Mouse (Mus musculus) 3134 (cell line): ENCODE measurements around the gene Agbl4.
A peak's percentile ranks its signal among the peaks of the same experiment; 100 is the strongest.

Source experiments
- DNase-seq: peaks from one replicate; pipeline ENCODE4 v3.0.0-alpha.2; 2011; ENCODE audit warnings: low spot score; ENCODE audit not compliant: insufficient read length; ENCODE audit errors: extremely low read depth

Agbl4 gene

DNA sequence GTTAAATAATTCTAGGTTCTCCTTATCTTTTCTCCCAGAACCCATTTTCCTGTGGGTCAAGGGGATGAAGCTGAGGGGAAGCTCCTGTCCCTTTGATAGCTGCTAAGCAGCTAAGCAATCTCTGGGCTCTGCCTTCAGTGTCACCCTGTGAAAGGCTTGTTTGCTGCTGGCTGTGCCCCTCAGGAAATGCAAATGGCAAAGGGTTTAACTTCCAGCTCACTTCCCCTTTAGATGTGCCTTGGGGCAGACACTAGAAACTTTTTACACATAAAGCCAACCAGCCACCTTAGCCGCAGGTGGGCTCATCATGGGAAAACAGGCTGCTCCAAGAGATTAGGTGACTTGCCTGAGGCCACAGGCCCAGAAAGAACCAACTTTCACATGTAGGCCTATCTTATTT lies 1044.2 kb downstream of the Agbl4 start:
- no peak for DNase-seq

DNA sequence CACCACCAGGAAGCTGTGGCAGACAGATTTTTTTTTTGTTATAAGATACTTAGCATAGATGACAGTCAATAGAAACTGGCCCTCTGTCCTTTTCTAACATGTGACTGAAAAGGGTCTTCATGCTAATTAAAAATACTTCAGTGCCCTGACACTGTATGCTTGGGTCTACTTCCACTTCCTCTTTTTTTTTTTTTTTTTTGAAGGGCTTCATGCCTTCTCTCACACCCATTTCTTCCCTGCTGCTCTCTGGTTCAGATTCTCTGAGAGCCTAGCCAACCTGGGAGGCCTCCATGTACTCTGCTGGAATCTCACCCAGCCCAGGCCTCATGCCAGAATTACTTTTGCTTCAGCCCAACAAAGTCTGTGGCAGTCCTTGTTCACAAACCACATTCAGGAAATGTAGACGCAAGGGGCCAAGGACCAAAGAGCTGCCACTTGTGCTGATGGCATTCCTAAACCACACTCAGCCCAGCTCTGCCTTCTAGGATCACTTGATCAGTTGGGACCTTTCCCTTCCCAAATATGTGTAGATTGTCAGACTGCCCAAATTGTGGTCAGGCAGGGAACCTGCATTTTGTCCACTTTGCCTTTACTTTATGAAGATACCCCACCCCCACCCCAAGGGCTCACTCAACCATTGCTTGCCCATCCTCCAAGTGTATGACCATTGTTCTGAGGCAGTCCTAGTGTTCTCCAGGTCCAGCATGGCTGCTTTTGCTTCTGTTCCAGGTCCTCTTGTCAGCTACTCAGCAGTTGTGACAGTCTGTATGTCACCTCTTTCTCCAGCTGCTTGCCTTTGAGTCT lies 1045.2 kb downstream of the Agbl4 start:
- peak; percentile 35 for DNase-seq

DNA sequence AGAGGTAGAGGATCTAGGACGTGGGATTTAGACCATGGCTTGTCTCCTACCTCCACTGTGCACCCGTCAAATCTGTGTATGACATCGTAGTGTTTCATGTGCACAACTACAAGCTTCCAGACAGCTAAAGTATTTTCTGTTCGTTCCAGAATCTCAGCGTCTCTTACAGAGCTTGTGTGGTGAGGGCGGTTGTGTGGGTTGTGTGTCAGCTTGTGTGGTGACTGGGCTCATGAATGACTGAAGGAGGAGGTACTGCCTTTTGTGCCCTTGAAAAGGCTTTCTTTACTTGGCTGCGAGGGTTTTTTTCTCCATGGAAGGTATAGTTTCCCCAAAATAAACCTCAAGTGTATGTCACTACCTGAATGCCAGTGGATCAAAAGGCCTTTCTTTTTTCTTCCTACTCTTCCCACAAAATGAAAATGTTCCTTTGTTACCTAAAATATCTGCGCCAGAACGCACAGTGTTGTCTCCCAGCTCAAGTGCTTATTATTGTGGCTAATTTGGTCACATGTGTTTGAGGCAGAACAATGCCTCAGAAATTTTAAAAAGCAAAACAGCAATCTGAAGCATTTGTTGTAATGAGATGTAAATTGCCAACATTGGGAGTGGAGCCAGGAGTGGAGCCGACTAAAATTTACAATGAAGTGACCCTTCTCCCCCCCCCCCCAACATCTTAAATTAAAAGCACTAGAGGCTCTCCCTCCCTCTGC lies 1046.6 kb downstream of the Agbl4 start:
- DNase-seq = no peak

DNA sequence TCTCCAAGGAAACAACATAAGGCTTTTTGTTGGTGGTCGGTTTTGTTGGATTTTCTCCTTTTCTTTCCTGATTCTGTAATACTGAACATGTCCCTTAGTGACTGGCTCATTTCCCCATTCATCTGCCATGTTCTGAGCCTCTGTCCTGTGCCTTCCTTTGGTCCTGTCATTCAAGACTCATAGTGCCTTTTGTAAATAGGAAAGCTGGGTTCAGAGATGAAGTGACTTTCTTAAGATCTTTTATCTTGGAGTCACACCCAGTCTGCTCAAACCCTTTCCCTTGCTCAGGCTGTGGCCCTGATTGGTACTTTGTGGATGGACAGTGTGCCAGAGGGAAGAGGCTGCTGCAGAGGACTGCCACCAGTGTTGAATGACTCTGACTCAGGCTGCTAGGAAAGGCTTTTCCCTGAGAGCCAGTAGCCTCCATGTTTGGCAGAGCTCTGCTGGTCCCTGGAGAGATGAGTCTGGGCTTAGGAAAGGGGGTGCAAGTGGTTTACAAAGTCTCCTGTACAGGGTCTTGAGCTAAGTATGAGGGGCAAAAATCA lies 1047.2 kb downstream of the Agbl4 start:
- DNase-seq = no peak

DNA sequence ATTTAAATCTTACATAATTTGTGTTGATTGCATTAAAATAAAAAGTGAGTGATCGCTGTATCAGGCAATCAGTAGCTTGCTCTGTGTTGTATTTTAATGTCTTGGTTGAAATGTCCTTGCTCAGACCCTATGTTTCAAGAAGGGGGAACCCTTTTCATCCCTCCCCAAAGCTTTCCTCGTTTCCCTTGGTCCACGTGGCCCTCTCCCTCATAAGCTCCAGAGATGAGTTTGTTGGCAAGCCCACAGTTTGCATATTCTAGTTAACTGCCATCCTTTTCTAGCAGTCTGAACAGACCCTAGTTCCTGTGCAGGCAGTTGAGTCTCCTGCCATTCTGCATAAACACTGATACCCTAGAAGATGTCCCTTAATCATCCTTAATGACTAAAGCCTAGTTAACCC lies 1050.5 kb downstream of the Agbl4 start:
- no peak for DNase-seq

DNA sequence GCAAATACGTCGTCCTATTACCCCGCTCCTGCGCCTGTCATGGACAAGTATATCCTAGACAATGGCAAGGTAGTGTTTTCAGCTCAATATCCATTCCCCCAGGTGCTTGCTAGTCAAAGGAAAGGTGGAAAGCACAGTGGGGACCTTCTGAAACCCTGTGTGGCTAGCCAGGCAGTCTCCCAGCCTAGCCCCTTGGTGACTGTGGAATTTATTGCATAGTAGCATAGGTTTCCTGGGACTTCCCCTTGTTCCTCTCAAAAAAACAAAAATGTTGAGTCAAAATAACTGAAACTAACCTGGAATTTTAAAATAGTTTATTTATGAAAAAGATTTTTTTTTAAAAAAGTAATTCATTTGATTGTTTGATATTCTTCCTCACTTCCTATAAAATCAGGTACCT lies 1051.1 kb downstream of the Agbl4 start:
- DNase-seq = no peak

DNA sequence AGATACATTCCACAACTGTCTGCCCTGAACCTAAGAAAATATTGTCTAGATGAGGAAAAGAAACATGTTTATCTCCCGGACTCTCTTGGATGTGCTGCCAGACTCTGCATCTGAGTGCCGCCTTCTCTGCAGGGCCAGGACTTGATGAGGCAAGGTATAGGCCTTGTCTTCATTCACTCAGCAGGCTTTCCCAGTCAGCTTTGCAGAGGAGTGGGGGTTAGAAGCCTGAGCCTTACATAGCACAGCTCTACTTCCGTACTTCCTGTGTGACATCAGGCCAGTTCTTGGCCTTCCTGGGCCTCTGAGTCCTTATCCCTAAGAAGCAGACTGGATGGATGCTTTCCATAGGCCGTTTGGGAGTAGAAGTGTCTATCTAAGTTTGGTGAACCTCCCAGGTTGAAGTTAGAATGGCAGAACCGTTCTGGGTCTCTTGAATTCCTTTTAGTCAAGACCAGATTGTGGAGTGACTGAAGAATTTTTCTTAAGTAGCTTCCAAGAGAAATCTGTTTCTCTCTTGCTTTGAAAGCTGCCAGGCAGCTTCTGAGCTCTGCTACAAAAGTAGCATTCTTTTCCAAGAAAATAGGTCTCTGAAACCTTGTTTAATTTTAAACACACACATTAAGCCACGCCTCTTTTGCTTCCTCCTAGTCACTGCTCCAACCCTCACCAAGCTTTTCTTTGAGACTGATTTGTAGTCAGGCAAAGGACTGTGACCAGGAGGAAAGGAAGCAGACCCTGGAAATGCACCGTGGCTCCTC lies 1052.2 kb downstream of the Agbl4 start:
- no peak for DNase-seq

DNA sequence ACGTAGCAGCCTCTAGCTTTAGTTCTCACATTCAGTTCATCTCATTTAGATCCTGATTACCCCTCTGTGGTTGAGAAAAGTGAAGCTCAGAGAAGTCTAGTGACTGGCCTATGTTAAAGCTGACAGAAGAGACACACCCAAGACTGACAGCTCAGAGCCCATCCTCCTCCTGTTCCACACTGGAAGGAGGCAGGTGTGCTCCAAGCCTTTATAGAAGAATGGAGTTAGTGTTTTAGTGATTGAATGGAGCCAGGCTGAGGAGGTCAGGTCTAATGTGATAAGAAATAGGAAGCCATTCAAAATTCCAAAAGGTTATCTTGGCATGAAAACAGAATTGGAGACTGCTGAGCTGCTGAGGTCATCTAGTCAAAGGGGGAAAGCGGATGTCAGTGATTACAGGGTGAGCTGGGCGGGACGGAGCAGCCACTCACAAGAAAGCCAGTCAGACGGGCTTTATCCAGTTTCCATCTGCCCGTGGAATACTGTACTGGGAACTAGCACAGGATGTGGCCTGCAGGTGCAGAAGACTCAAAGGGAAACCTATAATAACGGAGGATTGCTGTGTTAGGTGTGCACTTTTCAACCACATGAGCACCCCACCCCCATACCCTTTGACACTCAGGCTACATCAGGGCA lies 1053.9 kb downstream of the Agbl4 start:
- DNase-seq = no peak

DNA sequence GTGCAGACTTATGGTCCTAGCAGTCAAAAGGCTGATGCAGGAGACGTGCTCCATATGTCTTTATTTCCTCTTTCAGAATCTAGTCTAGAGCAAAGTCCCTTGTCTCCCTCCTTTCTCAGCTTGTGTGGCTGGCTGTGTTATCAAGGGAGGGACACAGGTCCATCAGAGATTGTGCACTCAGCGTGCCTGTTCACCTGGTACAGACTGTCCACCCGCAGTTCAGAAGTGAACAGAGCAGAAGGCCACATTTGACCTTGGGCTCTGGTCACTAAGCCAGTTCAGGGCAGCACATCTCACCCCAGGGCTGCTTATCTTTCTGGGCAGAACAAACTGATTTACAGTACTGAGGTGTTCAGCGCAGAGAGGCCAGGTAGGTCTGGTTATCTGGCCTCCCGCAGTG lies 1054.7 kb downstream of the Agbl4 start:
- DNase-seq = no peak

DNA sequence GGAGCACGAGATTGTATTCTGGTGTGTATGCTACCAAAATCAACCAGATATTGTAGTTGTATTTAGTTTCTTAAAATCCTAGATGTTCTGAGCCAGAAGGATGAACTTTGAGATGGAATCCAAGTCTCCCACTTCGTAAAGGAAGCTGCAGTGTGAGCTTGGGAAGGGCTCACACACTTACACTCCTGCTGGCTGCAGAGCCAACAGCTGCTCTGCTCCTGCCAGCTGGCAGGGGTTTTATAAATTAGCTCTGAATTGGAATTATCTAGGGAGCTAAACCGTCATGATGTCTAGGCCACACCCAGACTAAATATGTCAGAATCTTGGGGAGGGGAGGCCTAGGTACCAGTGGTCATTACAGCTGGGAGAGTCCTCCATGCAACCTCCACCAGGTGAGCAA lies 1055.8 kb downstream of the Agbl4 start:
- no peak for DNase-seq

DNA sequence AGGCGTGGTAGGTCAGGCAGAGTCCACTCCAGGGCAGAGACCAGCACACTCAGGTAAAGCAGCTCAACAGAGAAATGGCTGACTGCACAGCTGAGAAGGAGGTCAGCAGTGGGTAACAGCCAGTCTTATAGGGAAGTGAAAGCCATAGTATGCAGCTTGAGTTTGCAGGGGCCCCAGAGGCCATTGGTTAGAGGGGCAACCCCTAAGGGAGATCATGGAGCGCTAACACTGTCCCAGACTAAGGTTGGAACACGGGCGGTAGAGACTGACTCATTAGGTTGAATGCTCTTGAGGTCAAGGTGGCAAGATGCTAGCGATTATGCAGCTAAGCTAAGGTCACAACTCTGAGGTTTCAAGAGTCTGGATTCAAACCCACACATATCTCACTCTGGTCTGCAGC lies 1058.2 kb downstream of the Agbl4 start:
- no peak for DNase-seq

DNA sequence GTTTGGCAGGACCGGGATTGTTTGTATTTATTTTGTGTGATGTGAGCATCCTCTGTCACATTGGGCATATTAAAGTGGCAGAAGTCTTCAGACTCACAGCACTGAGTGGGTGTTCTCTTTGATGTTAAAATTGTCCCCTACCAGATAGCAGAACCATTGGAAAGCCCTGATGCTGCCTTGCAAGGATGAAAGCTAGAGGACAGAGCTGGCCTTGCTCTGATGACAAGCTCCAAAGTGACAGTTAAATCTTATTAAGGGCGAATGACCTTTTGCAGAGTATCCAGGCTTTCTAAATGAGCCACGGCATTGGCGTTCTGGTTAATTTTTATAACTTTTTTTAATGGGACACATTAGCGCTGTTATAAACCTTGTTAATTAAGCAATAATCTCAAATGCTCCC lies 1060.1 kb downstream of the Agbl4 start:
- DNase-seq = no peak

DNA sequence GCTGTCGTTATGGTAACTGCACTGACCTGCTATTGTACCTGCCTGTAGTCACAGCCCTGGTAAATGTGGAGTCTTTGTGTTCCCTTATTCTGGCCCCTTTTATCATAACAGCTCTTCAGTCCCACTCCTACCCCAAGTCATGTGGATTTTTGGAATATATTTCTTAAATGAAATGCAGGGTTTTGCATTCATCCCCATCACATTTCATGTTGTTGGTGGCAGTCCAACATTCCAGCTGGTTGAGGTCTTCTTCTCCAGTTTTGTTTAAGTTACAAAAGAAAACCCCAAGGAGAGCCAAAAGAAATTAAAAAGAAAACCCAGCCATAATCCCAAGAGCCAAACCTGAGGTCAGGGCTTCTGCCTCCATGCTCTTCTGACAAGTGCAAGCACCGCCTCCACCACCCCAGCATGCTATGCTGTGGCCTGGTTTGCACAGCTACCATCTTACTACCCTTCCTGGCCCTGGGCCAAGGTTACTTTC lies 1069.9 kb downstream of the Agbl4 start:
- no peak for DNase-seq

DNA sequence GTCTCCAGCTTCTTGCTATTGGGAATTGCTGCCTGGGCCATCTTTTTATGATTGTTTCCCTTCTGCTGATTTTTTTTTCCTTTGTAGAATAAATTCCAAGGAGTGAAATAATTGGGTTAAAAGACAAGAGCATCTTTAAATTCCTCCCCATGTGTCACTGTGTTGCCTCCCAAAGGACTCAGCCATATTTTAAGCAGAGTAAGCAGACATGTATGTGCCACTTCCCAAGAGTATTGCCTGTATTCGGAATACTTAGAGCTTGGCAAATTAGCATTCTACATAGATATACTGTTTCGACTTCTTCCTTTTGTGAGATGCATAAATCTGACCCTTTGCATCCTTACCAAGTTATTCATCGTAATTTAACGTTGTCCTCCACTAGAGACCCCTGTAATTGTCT lies 1070.3 kb downstream of the Agbl4 start:
- DNase-seq = no peak

DNA sequence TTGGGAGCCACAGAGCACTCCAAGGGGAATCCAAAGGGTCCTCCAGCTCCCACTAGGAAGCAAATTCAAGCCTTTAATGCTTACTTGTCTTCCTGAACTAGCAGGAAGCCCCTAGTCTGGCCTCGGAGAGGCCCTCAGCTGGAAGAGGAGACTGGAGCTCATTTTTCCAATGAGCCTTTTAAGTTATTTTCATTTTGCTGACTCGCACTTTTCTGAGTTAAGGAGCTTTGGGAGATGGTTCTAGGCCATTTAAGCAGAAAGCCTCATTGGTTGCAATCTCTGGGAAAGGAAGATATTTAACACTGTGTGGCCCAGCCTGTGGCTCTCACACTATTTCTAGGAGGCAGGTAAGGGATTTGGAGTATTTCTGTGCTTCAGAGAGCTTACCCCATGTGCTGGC lies 1072.4 kb downstream of the Agbl4 start:
- DNase-seq = no peak

DNA sequence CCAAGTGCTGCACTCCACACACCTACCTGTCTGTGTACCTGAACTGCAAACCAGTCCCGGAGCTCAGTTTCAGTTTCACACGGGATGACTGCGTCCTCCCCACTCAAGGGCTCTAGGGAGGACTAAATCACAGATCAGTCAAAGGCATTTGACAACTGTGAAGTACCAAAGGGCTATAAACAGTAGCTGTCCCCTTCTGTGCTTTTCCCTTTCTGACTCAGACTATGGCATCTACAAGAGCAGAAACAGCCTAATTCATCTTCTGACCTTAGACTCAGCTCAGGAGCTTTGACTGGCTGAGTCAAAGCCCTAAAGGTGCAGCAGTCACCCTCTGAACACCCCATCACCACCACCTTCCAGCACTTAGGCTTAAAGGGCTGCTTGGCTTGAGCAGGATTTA lies 1074.3 kb downstream of the Agbl4 start:
- no peak for DNase-seq

DNA sequence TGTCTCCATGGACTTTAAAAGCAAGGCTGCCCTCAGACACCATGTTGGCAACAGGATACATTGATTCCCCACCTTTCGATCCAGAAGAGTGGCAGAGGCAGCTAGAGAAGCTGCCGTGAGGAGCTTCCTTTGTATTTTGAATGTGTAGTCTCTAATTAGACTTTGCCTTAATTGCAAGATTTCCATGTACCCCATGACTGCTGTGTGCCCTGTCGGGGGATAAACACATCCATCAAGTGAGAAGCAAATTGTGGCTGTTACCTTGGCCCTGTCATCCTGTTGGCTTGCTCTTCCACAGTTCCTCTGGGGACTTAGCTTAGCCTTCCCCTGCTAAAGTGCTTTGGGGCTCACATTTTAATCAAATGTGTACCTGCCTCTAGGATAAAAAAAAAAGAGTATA lies 1075.0 kb downstream of the Agbl4 start:
- no peak for DNase-seq

DNA sequence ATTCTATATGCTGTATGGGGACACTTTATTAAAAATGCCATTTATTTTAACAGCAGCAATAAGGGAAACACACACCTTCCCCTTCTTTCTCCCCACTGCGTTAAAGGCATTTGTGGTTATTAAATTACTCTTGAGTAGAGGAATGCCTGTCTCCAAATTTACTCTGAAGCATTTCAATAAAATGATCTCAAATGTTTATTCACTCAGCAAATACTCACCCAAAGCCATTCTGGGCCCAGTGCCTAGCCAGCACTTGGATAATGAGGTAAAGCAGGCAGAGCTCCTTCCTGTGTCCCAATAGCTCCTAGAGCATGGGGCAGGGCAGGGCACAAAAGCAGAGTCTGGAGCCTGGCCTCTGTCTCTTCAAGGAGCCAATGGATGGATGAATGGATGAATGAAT lies 1075.6 kb downstream of the Agbl4 start:
- no peak for DNase-seq

DNA sequence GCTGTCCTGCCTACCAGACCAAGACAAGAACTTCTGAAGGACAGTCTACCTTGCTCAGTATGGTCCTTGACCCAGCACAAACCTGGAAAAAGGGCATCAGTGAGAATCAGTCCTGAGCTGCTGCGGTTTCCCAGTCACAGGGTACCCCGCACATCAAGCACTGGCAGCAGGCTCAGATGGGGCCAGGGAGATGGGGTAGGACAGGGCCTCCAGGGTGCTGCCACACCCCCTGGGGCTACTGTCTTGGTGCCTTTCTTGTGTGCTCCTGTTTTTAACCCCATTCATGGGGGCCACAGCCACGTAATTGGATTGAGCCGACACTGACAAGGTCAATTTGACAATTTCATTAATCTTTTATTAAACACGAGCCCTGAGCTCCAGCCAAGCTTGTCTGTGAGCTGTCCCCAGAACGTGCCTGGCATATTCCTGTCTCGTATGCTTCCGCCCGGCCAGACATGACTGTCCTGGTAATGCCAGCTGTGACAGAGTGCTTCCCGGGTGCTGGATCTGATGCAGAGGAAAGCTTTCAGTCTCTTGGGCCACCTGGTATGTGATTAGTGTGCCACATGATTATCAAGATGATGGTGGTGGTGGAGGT lies 1078.0 kb downstream of the Agbl4 start:
- no peak for DNase-seq

DNA sequence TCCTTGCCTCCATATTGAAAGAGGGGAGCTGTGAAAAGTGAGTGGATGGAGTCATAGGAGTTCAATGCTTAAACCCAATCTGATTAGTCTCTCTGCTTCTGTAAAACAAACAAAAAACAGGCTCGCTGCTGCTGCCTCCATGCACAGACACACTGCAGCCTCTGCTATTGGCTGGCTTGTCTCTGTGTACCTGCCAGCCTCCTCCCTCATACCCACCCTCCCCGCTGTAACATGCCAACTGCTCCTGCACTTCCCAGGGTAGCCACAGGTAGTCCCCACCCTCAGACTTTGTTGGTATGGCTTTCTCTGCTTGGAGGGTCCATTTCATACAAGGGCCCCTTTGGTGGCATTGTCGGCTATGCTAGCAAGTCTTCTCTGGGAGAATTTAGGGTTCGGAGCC lies 1080.0 kb downstream of the Agbl4 start:
- no peak for DNase-seq
